Mouse (Mus musculus) C2C12 (cell line): Measurements from ENCODE around the gene Nab2. TPM values are rescaled to one million over a fixed set of nuclear protein-coding genes. Genes with fewer than 3 reads are reported as not detected.
A peak's percentile ranks its signal among the peaks of the same experiment; 100 is the strongest.

Experiments
- H3K27me3 ChIP-seq: one replicate; pipeline ENCODE4 v1.6.1; 2011; ENCODE audit not compliant: control insufficient read depth, insufficient read depth, insufficient read length
- H3K36me3 ChIP-seq: one replicate; pipeline ENCODE4 v1.6.1; 2011; ENCODE audit not compliant: control insufficient read depth, insufficient read depth
- H3K4me3 ChIP-seq: one replicate; pipeline ENCODE4 v1.5.1; 2011; ENCODE audit warnings: mild to moderate bottlenecking, control low read depth; ENCODE audit not compliant: poor library complexity, insufficient read depth, severe bottlenecking
- H3K79me2 ChIP-seq: one replicate; pipeline ENCODE4 v1.6.1; 2011; ENCODE audit not compliant: control insufficient read depth, insufficient read depth
- H3K79me3 ChIP-seq: one replicate; pipeline ENCODE4 v1.6.1; 2011; ENCODE audit warnings: low read depth, control low read depth
- H3ac ChIP-seq: one replicate; pipeline ENCODE3; 2011; ENCODE audit warnings: low read depth; ENCODE audit not compliant: control insufficient read depth, insufficient read length
- CEBPB ChIP-seq: IDR thresholded peaks from one replicate; pipeline ENCODE4 v1.6.1; 2011; ENCODE audit warnings: low read depth, mild to moderate bottlenecking, control low read depth, moderate library complexity
- CTCF ChIP-seq: IDR thresholded peaks from one replicate; pipeline ENCODE4 v1.5.1; 2011; ENCODE audit not compliant: control insufficient read depth, insufficient read depth, insufficient read length
- FOSL1 ChIP-seq: IDR thresholded peaks from one replicate; pipeline ENCODE4 v1.8.0; 2011; ENCODE audit warnings: mild to moderate bottlenecking, low read length; ENCODE audit not compliant: poor library complexity, insufficient read depth, severe bottlenecking
- MAX ChIP-seq: IDR thresholded peaks from one replicate; pipeline ENCODE4 v1.6.1; 2011; ENCODE audit warnings: mild to moderate bottlenecking, control low read depth
- MYOD1 ChIP-seq: IDR thresholded peaks from one replicate; pipeline ENCODE4 v1.6.1; 2011; ENCODE audit warnings: low read depth; ENCODE audit not compliant: control insufficient read depth, insufficient read length
- MYOG ChIP-seq: IDR thresholded peaks from one replicate; pipeline ENCODE4 v1.6.1; 2011; ENCODE audit not compliant: control insufficient read depth, insufficient read length; ENCODE audit errors: extremely low read depth
- USF1 ChIP-seq: IDR thresholded peaks from one replicate; pipeline ENCODE4 v1.6.1; 2011; ENCODE audit warnings: low read depth, mild to moderate bottlenecking, control low read depth, moderate library complexity
- long read RNA-seq, 2 experiments: library from polyadenylated mRNA; unstranded; transcript quantifications; one replicate each; pipeline ENCODE4 v2.0.0; 2019 to 2020
- polyA plus RNA-seq: library from polyadenylated mRNA; unstranded; fragments of >200 nt; fragmentation: generic; extraction: Trizol; gene quantifications from one replicate; pipeline ENCODE4 v1.2.1, GENCODE M21; 2012; ENCODE audit warnings: missing spikeins

Nab2 gene
- 108 TPM for polyA plus RNA-seq
- long read RNA-seq, experiment 1, partial matches to known transcripts, result 3 of 13 reads
- long read RNA-seq, experiment 1, other reads (novel, unspliced or antisense), result 5 of 13 reads
- long read RNA-seq, experiment 2, transcript Nab2-202 (6 exons, 2,311 nt), result minor isoform, 34 of 91 reads
- long read RNA-seq, experiment 2, transcript Nab2-201 (7 exons, 2,582 nt), result major isoform, 49 of 91 reads
- long read RNA-seq, experiment 2, partial matches to known transcripts, result 5 of 91 reads
- long read RNA-seq, experiment 2, other reads (novel, unspliced or antisense), result 3 of 91 reads

DNA sequence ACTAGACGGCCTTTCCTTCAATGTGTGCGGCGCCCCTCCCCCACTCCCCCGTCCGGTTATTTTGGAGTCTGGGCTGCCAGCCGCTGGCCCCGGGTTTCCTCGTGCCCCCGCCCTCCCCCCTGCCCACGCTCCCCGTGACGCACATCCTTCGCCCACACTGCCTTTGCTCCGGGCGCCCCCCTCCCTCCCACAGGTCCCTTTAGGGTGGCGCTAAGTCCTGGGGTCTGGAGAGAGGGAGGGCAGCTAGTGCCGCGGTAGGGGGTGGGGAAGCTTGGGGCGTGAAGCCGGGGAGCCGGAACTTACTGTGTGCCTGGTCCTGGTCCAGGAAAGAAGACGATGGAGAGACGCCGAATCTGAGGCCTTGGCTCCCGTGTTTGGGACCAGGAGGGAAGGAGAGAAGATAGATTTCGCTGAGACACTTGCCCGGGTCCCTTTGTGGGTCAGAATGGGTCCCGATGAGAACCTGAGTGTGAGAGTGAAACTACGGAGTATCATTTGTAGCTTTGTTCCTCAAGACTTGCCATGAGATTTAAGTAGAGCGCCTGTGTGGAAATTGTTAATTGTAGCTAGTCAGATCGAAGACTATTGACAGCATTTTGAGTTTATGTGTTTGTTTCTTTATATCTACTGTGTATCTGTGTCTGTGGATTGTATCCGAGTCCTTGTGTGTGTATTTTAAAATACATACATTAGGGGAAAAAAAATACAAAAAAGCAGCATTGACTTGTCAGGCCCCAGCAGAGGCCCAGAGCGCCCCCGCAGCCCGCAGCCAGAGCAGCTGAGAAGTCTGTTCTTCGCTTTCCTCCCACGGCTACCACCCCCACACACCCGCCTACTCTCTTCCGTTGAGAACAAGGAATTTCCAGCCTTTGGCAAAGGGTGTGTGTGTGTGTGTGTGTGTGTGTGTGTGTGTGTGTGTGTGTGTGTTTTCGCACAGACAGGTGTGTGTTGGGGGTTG, at the start of gene Nab2:
Gene Nab2, minus strand, starts transcription at position 476 of the 958 bp plus-strand sequence.
- Histone ChIP-seq H3K4me3 (peak within 1 kb of the TSS; percentile 95), H3K27me3 (no peaks in the 10 kb centered on the region), H3K36me3 (peaks cover 22% of the 10 kb centered on the region), H3K79me2 (peaks cover 31% of the 10 kb centered on the region), H3K79me3 (peaks cover 30% of the 10 kb centered on the region), H3ac (peak within 1 kb of the TSS; percentile 87)
- TF ChIP-seq CEBPB, result no peak
- no peak for TF ChIP-seq USF1
- no peak for TF ChIP-seq FOSL1
- no peak for TF ChIP-seq MYOD1
- no peak for TF ChIP-seq MAX
- no peak for TF ChIP-seq MYOG
- TF ChIP-seq CTCF, result no peak

DNA sequence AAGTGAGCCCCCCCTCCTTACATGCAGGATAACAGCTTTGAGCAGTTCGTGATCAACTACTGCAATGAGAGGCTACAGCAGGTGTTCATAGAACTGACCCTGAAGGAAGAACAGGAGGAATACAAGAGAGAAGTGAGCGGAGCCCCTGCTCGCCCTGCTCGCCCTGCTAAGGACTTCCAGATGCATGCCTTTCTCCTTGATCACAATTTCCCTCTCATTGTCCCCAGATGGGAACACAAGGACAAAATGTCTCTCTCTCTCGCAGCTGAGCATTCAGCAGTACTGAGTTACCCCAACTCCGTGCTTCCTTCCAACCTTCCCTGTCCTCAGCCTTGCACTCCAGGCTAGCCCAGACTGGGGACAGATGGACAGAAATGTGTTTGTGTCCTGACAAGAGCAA, 44.4 kb upstream of the Nab2 start:
- TF ChIP-seq MAX (no peak), FOSL1 (no peak), MYOD1 (no peak), CEBPB (no peak), USF1 (no peak), CTCF (no peak), MYOG (no peak)

DNA sequence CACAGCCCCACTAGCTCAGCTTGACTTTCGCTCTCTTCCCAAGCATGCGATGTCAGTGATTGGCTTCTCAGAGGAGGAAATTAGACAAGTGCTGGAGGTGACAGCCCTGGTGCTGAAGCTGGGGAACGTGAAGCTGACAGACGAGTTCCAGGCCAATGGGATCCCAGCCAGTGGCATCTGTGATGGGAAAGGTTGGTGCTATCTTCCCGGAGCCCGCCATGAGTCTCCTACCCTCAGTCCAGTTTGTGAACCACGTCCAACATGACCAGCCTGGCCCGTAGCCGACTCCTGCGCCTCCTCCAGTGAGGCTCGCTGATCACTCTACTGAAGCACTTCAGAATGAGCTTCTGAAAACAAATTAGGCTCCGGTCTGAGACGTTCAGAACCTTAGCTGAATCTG, 42.0 kb upstream of the Nab2 start:
- TF ChIP-seq MYOD1 (no peak), MAX (no peak), CEBPB (no peak), USF1 (no peak), FOSL1 (no peak), MYOG (no peak), CTCF (no peak)
- no peak overlapping the region for H3K4me3 ChIP-seq
- H3K36me3 ChIP-seq, result no peaks in the 10 kb centered on the region
- H3K79me3 ChIP-seq, result no peaks in the 10 kb centered on the region
- H3K79me2 ChIP-seq, result no peaks in the 10 kb centered on the region
- H3ac ChIP-seq, result no peak overlapping the region
- H3K27me3 ChIP-seq, result no peaks in the 10 kb centered on the region

More for the DNA sequence above, 44.4 kb upstream of the Nab2 start:
- no peak overlapping the region for H3K4me3 ChIP-seq
- H3K79me2 ChIP-seq, result no peaks in the 10 kb centered on the region
- H3K79me3 ChIP-seq, result no peaks in the 10 kb centered on the region
- H3K27me3 ChIP-seq, result no peaks in the 10 kb centered on the region
- H3K36me3 ChIP-seq, result no peaks in the 10 kb centered on the region
- no peak overlapping the region for H3ac ChIP-seq

DNA sequence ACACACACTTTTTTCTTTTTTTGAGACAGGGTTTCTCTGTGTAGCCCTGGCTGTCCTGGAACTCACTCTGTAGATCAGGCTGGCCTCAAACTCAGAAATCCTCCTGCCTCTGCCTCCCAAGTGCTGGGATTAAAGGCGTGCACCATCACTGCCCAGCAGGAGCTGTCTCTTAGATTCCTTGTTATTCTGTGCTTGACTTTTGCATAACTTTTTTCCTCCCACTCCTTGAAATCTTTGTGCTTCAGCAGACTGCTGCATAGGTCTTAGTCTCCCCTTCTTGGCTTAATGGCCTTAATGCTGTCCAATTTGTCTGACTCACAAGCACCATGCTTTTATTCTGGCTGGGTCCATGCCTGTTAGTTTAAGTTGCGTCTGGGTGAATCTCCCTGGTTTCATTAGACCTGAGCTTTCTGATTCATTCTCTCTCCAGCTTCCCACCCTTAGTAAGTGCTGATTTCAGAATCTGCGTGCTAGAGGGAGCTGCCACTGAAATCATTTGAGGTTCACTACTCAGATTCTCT, 40.5 kb upstream of the Nab2 start:
- no peaks in the 10 kb centered on the region for H3K27me3 ChIP-seq
- H3K79me2 ChIP-seq, result no peaks in the 10 kb centered on the region
- H3ac ChIP-seq, result no peak overlapping the region
- H3K4me3 ChIP-seq, result no peak overlapping the region
- no peaks in the 10 kb centered on the region for H3K36me3 ChIP-seq
- H3K79me3 ChIP-seq, result no peaks in the 10 kb centered on the region
- TF ChIP-seq CTCF (no peak), MYOG (no peak), MAX (no peak), MYOD1 (no peak), USF1 (no peak), CEBPB (no peak), FOSL1 (no peak)

DNA sequence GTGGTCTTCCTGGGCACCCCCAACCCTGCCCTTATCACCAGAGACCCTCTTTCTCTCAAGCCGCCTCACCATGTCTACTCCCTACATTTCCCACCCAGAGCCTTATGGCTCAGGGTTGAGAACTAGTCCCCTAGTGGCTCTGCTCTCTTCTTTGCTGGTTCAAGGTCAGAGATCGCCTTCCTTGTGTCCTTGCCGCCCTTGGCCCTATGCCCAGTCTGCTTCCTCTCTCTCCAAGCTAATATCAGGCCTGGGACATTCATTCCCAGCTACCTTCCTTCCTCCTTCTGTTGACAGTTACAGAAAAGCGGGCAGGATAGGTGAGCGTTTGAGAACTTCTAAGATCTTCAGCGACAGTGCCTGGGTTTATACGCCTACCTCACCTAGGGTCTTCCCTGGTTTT, 39.4 kb upstream of the Nab2 start:
- Histone ChIP-seq H3K79me2 (no peaks in the 10 kb centered on the region), H3K36me3 (no peaks in the 10 kb centered on the region), H3ac (no peak overlapping the region), H3K79me3 (no peaks in the 10 kb centered on the region), H3K4me3 (no peak overlapping the region), H3K27me3 (no peaks in the 10 kb centered on the region)
- no peak for TF ChIP-seq MYOD1
- no peak for TF ChIP-seq CTCF
- TF ChIP-seq USF1, result no peak
- TF ChIP-seq CEBPB, result no peak
- TF ChIP-seq FOSL1, result no peak
- TF ChIP-seq MYOG, result no peak
- TF ChIP-seq MAX, result no peak
